Mouse (Mus musculus) v-Abl transformed pro-B cells (cell line): ENCODE measurements around the gene Qars.

ENCODE experiments used
- in situ Hi-C, 2 experiments: fragments of 400-800 bp; cut with MboI; formaldehyde crosslinking; loops; one replicate each; pipeline ENCODE4 v1.15.1; 2025; ENCODE audit not compliant: unreplicated experiment in 2 of 2

Gene Qars

DNA sequence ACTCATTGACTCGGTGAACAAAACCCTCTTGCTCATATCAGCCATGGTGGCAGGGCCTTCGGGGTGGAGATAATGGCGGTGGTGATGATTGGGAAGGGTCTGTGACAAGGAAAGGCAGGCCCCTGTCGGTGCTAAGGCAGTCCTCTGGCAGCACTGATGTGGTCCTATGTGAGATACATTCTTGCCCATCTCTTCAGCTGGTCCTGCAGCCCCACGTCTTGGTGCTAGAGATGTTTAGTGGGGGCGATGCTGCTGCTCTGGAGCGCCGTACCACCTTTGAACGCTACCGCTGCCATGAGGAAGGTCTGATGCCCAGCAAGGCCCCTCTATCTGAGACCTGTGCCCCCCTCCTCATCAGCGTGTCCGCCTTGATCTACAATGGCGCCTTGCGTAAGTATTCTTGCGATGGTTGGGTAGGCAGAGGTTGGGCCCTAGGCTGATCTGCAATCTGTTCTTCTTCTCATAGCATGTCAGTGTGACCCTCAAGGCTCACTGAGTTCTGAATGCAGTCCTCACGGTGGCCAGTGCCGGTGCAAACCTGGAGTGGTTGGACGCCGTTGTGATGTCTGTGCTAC is 22.1 kb upstream of the Qars start:
- in situ Hi-C loops: no loop called here

DNA sequence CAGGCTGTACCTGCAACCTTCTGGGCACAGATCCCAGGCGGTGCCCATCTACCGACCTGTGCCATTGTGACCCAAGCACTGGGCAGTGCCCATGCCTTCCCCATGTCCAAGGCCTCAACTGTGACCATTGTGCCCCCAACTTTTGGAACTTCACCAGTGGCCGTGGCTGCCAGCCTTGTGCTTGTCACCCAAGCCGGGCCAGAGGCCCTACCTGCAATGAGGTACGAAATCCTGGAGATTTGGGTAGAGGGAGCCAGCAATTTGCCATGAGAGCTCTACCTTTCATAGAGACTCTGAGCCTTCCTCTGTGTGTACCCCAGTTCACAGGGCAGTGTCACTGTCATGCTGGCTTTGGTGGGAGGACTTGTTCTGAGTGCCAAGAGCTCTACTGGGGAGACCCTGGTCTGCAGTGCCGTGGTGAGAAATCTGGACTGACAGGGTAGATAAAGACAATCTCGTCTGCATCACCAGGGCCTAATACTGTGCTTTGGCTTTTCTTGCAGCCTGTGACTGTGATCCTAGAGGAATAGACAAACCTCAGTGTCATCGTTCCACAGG is 20.5 kb upstream of the Qars start:
- in situ Hi-C loops: no loop called here

DNA sequence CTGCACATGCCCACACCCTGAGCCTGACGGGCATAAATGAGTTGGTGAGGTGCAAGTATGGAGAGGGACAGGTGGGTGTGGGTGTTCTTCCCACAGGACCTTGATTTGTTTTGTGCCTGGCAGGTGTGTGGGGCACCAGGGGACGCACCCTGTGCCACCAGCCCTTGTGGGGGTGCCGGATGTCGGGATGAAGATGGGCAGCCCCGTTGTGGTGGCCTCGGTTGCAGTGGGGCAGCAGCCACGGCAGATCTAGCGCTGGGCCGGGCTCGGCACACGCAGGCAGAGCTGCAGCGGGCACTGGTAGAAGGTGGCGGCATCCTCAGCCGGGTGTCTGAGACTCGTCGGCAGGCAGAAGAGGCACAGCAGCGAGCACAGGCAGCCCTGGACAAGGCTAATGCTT is 19.1 kb upstream of the Qars start:
- in situ Hi-C loops: no loop called here

DNA sequence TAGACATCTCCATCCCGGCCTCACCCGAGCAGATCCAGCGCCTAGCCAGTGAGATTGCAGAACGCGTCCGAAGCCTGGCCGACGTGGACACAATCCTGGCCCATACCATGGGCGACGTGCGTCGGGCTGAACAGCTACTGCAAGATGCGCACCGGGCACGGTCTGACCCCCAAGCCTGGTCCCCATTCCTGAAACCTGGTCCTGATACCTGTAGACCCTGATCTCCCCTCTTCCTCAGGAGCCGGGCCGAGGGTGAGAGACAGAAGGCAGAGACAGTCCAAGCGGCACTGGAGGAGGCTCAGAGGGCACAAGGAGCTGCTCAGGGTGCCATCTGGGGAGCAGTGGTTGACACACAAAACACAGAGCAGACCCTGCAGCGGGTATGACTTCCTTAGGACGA is 18.3 kb upstream of the Qars start:
- in situ Hi-C loops: no loop called here

DNA sequence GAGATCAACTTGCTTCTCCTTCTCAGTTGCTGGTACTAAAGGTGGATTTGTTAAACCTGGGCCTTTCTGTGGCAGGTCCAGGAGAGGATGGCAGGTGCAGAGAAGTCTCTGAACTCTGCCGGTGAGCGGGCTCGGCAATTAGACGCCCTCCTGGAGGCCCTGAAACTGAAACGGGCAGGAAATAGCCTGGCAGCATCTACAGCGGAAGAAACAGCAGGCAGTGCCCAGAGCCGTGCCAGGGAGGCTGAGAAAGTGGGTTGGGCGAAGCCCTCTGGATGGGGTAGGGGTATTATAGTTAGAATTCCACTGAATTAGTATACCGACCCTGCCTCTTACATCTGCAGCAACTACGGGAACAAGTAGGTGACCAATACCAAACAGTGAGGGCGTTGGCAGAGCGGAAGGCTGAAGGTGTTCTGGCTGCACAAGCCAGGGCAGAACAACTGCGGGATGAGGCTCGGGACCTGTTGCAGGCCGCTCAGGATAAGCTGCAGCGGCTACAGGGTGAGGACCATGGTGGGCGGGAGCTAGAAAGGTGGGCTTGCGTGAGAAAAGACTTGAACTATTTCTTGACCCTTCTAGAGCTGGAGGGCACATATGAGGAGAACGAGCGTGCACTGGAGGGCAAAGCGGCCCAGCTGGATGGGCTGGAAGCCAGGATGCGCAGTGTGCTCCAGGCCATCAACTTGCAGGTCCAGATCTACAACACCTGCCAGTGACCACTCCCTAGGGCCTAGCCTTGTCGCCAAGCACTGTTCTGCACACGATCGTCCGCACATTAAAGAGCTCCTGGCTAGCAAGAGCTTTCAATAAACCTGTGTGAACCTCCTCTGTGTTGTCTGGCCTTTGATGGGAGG is 17.6 kb upstream of the Qars start:
- in situ Hi-C loops: no loop called here

DNA sequence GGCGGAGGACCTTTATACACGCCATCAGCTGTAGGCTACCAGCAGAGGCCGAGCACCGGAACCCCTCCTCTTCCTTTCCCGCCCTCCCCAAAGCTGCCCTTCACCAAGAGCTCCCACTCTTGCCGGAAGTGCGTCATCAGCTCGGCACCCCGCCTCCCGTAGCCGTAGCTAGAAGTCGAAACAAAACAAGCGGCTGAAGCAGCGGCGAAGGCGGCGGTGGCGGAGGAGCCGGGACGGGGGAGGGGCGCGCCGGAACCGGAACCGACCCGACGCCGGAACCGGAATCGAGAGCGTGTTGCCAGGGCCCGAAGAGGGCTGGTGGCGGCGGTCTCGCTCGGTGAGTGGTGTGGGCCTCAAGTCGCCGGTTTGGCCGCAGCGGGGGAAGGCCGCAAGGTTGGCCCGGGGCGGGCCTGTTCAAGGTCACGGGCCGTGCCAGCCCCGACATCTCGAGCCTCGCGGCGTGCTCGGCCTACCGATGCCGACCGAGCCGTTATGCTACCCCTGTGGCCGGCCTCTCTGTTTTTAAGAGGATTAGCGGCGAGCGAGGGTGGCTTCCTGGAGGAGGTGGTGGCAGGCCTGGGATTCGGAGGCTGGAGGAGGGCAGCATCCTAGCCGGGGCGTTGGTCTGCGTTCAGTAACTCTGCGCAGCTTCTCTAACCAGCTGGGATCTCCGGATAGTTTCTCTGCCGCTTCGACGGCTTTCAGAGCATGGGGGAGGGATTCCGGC is 16.8 kb upstream of the Qars start, which contains the start of gene Usp19:
Gene Usp19, plus strand, starts transcription at position 44 of the 727 bp plus-strand sequence.
- in situ Hi-C loops: no loop called here

DNA sequence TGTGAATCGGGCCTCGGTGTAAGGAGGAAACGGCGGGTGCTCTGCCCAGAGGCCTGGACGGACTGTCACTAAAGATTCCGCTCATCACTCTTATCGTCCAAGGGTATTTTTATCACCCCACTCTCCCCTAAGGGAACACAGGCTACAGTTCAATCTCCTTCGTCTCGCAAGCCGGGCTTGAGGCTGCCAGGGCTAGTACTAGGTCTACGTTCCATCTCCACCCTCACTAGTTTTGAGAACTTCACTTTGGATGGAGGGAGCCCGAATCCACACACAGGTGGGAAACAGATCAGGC is 16.3 kb upstream of the Qars start:
- in situ Hi-C loops: no loop called here

DNA sequence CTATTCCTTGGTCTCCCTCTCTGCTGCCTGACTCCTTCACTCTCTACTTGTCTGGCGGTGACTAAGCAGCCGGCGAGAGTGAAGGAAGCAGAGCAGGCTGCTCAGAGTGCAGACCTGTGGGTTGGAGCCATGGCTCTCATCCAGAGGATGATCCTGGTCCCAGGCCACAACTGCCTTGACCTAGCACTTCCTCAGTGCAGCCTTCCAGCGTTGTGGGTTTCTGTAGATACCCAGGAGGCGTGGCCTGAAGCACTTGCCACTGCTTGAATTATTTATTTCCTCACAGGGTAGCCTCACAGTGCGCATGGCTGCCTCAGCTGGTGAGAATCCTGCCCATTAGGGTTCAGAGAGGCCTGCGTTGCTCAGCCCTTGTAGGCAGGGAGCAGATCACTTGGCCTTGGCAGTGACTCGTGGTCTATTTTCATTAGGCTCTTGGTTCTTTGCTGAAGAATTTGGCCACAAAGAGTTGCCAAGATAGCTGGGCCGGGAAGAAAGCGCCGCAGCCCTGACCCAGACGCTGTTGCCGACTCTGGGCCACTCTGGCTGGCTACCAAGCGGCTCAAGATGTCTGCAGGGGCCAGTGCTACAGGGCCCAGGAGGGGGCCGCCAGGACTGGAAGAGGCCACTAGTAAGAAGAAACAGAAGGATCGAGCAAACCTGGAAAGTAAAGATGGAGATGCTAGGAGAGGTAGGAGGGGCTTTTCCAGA is 15.3 kb upstream of the Qars start:
- in situ Hi-C loops: no loop called here

DNA sequence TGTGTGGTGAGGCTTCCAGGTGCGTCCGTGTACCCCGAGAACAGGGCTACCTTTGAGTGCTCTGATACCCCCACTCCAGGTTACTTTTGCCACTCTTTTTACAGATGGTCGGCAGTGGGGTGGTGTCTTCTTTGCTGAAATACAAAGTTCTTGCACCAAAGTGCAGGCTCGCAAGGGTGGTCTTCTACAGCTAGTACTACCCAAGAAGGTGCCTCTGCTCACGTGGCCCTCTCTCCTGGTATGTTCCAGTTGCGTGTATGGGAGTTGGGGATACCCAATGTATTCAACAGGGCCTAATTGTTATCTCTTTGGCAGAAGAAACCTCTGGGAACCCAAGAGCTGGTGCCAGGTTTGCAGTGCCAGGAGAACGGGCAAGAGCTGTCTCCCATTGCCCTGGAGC is 14.3 kb upstream of the Qars start:
- in situ Hi-C loops: no loop called here

DNA sequence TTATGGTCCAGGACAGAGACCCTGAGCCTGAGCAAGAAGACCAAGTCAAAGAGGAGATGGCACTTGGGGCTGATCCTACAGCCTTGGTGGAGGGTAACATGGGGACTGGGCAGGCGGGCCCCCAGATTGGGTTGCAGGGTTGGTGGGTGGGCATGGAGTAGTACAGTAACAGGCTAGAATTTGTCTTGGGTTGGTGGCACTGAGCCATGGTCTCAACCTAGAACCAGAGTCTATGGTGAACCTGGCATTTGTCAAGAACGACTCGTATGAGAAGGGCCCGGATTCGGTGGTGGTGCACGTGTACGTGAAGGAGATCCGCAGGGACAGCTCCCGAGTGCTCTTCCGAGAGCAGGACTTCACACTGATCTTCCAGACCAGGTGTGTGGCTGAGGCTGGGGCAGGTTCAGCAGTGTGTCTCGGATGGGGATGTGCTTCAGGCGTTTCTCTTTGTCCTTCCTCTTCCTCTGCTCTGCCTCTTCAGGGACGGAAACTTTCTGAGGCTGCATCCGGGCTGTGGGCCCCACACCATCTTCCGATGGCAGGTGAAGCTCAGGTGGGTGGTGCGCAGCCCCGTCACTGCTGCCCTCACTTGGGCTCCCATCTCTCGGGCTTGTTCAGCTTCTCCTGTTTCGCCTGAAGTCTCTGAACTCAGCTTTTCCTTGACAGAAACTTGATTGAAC is 13.2 kb upstream of the Qars start:
- in situ Hi-C loops: no loop called here

DNA sequence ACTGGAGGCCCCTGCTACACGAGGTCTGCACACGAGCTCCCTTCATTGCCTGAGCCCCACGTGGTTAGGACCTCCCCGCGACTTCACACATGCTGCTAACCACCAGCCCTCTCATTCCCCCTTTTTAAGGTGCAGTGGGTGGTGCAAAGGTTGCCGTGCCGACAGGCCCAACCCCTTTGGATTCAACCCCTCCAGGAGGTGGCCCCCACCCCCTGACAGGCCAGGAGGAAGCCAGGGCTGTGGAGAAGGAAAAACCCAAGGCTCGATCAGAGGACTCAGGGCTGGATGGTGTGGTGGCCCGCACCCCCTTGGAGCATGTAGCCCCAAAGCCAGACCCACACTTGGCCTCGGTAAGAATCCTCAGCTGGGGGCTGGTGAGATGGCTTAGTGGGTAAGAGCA is 12.6 kb upstream of the Qars start:
- in situ Hi-C loops: no loop called here

DNA sequence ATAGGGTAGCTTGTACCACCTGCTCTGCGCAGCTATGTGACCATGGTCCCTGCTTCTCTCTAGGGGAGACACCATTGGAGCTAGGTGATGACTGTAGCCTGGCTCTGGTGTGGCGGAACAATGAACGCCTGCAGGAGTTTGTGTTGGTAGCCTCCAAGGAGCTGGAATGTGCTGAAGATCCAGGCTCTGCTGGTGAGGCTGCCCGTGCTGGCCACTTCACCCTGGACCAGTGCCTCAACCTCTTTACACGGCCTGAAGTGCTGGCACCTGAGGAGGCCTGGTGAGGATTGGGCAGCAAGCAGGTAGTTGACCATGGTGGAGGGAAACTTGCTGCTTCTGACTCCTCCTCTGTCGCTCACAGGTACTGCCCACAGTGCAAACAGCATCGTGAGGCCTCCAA is 8.3 kb upstream of the Qars start:
- in situ Hi-C loops: no loop called here

DNA sequence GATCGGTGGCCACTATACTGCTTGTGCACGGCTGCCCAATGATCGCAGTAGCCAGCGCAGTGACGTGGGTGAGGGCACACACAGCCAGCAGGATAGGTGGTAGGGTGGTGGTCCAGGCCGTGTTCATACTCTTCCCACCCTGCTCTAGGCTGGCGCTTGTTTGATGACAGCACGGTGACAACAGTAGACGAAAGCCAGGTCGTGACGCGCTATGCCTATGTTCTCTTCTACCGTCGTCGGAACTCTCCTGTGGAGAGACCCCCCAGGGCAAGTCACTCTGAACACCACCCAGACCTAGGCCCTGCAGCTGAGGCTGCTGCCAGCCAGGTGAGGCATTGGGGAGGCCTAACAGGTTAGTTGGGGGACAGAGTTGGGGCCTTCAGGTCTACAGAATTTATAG is 7.6 kb upstream of the Qars start:
- in situ Hi-C loops: no loop called here

DNA sequence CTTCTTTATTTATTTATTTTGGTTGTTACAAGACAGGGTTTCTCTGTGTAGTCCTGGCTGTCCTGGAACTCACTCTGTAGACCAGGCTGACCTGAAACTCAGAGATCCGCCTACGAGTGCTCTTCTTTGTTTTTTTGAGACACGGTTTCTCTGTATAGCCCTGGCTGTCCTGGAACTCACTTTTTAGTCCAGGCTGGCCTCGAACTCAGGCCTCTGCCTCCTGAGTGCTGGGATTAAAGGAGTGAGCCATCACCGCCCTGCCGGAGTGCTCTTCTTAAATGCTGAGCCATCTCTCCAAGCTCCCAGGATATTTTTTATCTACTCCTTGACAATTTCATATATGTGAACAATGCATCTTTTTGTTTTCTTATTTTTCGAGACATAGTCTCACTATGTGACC is 605 bp upstream of the Qars start:
- in situ Hi-C loops: no loop called here

DNA sequence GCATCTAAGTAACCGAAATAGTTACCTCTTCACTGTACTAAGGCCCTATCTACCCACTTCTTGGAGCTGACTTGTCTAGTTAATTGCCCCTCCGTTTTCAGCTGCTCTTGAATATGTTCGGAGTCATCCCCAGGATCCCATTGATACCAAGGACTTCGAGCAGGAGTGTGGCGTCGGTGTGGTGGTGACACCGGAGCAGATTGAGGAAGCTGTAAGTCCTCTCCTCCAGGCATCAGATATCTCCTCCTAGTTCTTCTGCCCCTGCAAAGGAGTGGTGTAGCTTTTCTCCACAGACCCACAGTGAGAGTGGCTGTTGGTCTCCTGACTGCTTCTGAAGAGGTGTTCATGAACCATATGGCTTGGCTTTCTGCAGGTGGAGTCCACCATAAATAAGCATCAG is 1.3 kb downstream of the Qars start:
- in situ Hi-C loops: no loop called here

DNA sequence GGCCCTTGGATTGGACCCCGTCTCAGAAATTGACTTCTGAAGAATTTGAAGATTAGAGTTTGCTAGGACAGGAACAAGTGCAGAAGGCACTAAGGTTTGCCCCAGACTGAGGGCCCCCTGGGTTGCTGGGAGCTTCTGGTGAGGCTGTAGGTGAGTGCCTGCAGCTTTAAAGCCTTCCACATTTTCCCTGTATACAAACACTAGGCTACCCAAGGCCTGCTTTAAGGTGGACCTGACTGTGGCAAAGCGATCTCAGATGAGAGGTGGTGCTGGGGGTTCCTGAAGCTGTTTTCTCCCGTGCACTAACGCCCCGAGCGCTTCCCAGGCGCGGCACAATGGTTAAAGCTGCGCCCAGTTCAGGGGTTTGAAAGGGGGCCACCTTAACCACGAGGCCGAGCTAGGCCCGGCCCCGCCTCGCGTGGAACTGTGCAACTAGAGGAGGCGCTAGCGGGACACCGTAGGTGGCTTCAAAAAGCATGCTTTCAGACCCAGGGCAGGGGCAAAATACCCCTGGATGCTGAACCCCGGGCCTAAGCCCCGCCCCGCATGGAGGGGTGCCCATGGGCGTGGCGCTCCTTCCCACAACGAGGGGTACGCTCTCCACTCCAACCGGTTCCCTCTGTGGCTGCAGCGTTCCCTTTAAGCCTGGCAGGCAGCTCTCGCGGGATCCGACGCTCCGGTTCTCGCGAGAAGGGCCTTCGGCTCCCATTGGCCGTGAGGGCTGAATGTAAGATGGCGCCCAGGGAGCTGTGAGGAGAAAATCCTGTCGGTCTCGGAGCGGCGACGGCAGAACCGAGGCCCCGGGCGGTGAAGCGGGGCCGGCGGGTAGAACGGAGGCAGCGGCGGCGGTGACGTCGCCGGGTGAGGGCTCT is 9.1 kb downstream of the Qars start, which contains the start of gene Qrich1:
Gene Qrich1, plus strand, starts transcription at position 427 of the 872 bp plus-strand sequence.
- in situ Hi-C loops: no loop called here

DNA sequence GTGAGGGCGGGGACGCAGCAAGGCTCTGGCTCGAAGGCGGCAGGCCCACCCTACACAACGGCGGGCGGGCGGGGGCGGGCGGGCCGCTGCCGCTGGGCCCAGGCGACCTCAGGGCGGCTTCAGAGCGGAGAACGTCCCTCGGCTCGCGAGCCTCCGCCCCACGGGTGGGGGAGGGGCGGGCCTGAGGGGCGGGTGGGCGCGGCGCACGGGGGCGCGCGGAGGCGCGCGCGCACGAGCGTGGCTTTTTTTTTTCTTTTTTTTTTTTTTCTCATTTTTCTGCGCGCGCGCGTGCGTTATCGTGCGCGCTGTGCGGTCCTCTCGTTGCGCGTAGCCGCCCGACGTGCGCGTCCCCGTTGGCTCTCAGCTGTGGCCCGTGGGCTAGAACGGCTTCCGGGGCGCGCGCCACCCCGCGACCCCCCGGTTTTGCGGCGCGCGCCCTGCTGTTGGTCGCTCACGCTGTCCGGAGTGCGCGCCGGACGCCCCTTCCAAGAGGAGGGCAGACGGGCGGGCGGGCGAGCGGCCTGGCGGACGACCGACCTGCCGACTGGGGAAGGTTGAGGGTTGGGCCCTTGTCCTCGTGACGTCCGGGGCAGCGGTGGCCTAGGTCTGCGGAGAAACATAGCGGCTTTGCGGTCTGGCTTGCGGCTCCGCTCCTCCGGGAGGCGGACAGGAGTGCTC is 9.9 kb downstream of the Qars start:
- in situ Hi-C loops: no loop called here

DNA sequence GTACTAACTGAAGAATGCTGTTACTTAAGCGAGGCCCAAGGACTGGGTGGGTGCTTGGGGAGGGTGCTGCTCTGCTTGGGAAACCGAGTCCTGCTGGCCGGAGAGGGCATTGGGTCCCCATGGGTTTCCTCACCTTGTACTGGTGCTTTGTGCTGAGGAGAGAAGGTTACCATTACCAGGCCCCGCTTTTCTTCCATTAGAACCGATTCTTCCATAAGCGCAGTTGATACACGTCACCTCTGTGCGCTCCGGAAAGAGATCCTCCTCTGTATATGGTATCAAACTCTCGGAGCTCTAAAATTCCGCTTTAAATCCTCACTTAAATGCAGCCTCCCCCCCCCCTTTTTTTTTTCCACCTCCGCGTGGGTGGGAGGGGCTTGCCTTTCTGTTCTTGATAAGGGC is 10.4 kb downstream of the Qars start:
- in situ Hi-C loops: no loop called here

DNA sequence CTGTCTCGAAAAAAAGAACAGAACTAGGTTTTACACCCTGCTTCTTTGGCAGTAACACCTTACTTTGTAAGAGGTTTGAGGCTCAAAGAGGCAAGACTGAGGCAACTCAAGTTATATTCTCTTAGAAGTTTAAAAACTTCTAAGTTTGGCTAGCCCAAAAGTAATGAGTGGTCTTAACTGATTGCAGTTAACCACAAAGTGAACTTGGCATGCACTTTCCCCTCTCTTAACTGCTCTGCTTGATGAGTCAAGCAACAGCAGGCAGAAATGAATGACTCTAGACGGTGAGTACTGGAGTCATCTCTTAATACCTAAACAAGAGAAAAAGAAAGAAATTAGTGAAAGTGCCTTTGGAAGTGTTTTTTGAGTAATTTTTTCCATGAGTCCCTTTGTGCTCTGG is 14.1 kb downstream of the Qars start:
- in situ Hi-C loops: no loop called here
